Mouse (Mus musculus) mature B cell (primary cell): ENCODE measurements around the gene Vmn1r43.
"Not testable (repeated sequence)": the region's sequence is repeated elsewhere in the genome, so short reads cannot be mapped to it uniquely, and the experiment has no call there.

Experiments used
- in situ Hi-C: fragments of 300-500 bp; cut with MboI; formaldehyde crosslinking; loops from 2 replicates; pipeline ENCODE4 v1.14.3; 2019

Gene Vmn1r43

DNA sequence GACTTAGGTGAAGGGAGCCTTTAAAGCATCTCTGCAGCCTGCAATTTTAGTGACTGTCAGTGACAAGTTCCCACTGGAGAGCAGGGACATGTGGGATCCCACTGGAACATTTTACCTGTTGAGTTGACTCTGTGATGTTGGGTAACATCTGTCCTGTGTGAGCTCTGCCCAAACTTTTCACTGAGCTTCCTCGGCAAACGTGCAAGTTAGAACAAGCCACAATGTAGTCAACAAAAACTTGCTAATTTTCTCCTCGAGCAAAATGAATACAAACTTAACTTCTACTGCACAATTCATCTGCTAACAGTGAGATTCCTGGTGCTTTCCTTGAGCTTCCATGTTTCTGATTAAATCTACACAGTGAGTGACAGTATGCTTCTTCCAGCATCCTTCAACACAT lies at the start of gene Vmn1r43, which contains the start of gene Vmn1r42:
TSS of gene Vmn1r43 (minus strand) at position 101 of the 400 bp plus-strand sequence.
TSS of gene Vmn1r42 (minus strand) at position 101 of the 400 bp plus-strand sequence.
- in situ Hi-C loops: not testable (repeated sequence)

DNA sequence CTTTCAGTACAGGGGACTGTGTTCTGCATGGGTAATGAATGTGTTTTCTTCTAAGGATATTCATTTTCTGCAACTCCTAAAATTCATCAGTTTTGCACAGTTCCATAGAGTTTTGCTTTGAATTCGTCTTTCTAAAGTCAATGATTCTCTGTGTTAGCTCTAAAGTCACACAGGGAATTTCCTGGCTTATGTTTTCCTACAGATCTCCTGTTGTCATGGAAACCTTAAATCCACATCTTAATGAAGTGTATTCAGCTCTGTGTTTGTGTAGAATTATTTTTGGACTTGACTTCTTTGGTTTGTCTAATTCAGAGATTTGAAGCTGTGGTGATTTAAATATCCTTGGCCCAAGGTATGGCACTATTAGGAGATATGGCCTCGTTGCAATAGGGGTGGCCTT lies 7.6 kb upstream of the Vmn1r43 start:
- in situ Hi-C loops: no loop called here

DNA sequence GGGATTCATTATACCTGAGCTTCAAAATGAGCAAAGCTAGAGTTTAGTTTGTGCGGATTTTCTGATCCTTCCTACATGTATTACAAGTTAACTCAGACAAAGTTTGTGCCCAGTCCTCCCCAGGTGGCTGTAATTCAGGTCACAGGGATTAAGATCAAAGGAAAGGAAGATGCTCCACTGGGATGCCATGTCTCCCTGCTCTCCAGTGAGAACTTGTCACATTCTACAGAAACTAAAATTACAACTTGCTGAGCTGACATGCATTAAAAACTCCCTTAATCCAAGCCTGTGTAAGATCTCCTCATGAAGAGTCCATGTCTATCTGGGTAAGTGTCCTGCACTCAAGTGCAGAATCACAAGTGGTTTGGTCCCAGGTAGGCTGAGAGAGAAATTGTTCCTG lies 7.1 kb upstream of the Vmn1r43 start, which contains the start of gene Vmn1r44:
TSS of gene Vmn1r44 (plus strand) at position 301 of the 400 bp plus-strand sequence.
- in situ Hi-C loops: no loop called here

DNA sequence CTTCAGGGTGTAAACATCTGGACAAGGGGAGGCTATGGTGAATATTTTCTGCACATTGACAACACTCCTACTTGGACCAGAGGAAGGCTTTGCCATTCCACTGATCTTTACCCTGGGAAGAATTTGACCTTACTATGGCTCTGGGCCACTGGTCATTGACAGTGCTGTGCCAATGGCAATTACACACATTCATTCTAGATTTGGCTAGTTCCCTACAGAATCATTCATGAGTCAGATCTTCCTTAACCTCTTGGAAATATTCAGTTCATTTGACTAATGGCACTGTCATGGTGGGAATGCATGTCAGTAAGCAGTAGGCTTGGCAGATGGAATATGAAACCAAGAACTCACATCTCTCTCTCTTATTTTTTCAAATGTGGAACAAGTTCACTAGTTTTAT lies 4.7 kb upstream of the Vmn1r43 start:
- in situ Hi-C loops: no loop called here

DNA sequence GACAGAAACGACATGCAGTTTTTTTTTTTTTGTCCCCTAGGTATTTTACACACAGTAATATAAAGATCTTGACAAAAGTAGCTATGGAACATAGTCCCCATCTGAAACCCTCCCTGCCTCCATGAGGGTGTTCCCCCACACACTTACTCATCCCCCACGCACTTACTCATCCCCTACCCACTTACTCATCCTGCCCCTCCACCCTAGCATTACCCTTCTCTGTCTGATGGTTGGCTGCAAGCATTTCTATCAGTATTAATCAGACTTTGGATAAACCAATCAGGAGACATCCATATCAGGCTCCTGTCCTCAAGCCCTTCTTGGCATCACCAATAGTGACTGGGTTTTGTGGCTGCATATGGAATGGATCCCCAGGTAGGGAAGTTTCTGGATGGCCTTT lies 750 bp upstream of the Vmn1r43 start:
- in situ Hi-C loops: no loop called here

DNA sequence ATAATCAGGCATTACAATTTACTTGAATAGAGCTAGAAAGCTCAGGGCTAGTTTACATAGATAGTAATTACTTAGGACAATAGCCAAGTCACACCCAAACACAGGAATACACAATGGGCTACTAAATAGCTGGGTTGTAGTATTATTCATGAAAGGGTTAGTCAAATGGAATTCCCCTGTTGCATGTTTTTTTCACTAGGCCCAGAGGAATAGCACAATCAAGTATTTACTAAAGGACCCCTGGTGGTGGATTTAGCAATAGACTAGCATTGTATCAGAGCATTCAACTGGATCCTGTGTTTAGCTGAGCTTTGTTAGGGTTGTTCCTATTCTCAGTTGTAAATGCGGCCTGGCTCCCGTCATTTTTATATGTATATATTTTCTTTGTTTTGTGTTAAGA lies 8.2 kb downstream of the Vmn1r43 start:
- in situ Hi-C loops: no loop called here

DNA sequence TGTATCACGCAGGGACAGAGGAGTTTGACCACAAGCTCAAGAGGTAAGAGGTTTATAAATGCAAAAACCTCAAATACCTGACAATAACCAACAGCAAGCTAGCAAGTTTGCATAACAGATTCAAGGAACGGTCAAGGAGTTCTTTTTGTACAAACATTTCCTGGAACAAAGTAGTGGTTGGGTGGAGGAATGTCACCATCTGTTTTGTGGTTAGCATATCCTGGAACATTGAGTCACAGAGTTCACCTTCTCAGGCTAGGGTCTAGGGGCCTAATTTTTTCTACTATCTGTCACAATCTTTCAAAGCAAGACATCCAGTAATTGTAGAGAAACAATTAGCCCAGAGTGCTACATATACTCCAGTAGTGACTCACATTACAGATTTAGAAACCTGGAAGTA lies 8.9 kb downstream of the Vmn1r43 start:
- in situ Hi-C loops: no loop called here

DNA sequence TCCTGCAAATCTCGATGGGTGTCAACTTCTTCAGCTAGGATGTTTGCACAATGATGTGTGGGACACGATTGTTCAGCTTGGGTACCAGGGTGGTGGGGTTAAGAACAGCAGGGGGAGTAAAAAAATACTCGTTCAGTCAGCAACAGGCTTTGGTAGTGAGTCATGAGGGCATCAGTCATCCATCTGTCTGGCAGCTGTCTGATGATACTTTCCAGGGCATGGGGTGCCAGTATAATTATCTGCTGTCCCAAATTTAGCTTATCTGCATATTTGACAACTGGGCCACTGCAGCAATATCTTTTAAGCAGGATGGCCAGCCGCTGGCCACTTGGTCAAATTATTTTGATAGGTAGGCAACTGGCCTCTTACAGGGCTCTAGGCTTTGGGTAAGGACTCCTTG lies 12.4 kb downstream of the Vmn1r43 start:
- in situ Hi-C loops: no loop called here

DNA sequence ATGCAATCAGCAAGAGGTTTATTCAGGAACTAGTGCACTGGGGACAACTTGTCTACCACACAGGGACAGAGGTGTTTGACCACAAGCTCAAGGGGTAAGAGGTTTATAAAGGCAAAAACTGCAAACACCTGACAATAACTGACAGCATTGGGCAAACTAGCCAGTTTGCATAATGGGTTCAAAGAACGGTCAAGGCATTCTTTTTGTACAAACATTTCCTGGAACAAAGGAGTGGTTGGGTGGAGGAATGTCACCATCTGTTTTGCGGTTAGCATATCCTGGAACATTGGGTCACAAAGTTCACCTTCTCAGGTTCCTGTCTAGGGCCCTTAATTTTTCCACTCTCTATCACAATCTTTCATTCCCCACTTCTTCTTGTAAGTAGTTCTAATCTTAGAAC lies 16.4 kb downstream of the Vmn1r43 start:
- in situ Hi-C loops: no loop called here

DNA sequence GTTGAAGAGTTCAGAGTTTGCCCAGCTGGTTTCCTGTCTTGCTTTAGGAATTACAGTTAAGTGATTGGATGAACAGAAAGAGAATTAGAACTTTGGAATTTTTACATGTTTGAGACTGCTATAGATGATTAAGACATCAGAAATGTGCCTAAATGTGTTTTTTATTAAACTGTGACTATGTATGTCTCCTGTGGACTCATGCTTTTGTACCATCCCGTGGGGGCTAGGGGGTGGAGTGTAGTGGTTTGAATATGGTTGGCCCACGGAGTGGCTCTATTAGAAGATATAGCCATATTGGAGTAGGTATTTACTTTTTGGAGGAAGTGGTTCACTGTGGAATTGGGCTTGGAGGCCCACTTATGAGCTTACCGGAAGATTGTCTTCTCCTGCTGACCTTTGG lies 18.7 kb downstream of the Vmn1r43 start:
- in situ Hi-C loops: no loop called here
